Mouse (Mus musculus) heart, adult 8-10 months (tissue): ENCODE measurements around the gene Casc3. TPM values are rescaled to one million over a fixed set of nuclear protein-coding genes. Genes with fewer than 3 reads are reported as not detected.
"Not testable (repeated sequence)": the region's sequence is repeated elsewhere in the genome, so short reads cannot be mapped to it uniquely, and the experiment has no call there.

Experiments
- DNase-seq: peaks from one replicate; pipeline ENCODE4 v3.0.0; 2022; ENCODE audit warnings: low spot score
- total RNA-seq, 4 experiments: library from RNA; stranded (reverse); gene quantifications; 2 replicates each; pipeline ENCODE4 v1.2.4; 2022

The Casc3 gene
- total RNA-seq, 4 experiments from 2014 or later: 16.0 to 20.9 (median 17.8) TPM

GRCm38 (mm10) chr11:98789219-98789807 is 15.4 kb upstream of the Casc3 start:
- no peak for DNase-seq

- no peak for DNase-seq
These were observed 14.9 kb upstream of the Casc3 start for GRCm38 (mm10) chr11:98789824-98790223.

GRCm38 (mm10) chr11:98790631-98791205 is 14.0 kb upstream of the Casc3 start:
- DNase-seq: no peak

- DNase-seq: no peak
These were observed 13.3 kb upstream of the Casc3 start for GRCm38 (mm10) chr11:98791448-98791847.

GRCm38 (mm10) chr11:98792081-98792480 is 12.6 kb upstream of the Casc3 start:
- no peak for DNase-seq

- DNase-seq: peak; percentile 75
These were observed 10.2 kb upstream of the Casc3 start for GRCm38 (mm10) chr11:98794469-98795014.

DNA sequence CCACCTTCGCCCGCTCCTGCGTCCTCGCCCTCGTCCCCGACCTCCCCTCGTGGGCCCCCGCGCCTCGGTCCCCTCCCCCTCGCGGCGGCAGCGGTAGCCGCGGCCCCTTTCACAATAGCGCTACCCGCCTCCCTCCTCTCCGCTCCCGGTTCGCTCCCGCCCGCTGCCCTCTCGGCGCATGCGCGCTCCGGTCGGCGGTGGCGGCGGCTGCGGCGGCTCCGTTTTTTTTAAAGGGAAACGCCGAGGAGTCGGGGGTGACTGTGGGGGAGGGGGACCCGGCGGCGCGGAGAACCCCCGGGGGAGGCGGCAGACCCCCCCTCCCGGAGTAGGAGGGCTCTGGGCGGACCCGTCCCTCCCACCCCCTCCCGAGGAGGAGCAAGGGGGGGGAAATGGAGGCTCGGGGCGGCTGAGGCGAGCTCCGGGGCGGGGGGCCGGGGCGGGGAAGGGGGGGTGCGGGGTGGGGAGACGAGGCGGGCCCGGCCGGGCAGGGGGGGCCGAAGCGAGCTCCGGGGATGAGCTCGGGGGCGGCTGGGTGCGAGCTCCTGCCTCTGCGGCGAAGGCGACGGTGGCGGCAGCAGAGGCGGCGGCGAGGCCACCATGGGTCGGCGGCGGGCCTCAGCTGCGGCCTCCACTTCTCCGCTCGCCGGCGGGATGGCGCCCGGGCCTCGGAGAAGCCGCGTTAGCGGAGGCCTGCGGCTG is 9.5 kb upstream of the Casc3 start, which contains the start of gene Msl1:
TSS of gene Msl1 (plus strand) at position 502 of the 699 bp plus-strand sequence.
- peak; percentile 76 for DNase-seq

- no peak for DNase-seq
These were observed 8.8 kb upstream of the Casc3 start for GRCm38 (mm10) chr11:98795714-98796514.

GRCm38 (mm10) chr11:98796515-98797216 is 8.0 kb upstream of the Casc3 start:
- DNase-seq: peak; percentile 42

DNA sequence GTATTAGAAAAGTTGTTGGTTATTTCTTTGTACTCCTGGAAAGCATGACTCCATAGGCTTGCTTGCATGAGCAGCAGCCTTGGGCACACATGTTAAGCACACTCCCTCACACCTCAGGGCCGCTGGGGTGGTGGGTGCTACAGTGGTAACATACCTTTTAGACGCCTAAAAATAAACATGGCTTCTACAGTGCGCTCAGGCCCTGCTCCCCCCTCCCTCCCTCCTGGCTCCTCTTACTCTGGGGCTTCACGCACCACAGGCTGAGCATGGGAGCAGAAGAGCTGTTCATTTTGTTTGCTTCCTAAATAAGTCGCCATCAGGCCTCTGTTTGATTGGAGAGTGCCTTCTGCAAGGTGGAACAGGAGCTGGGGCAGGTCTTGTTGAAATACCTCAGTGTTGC is 7.4 kb upstream of the Casc3 start:
- no peak for DNase-seq

GRCm38 (mm10) chr11:98797909-98798308 is 6.8 kb upstream of the Casc3 start:
- DNase-seq: no peak

- DNase-seq: no peak
These were observed 3.7 kb downstream of the Casc3 start for GRCm38 (mm10) chr11:98808417-98808816.

GRCm38 (mm10) chr11:98809457-98810290 is 5.0 kb downstream of the Casc3 start:
- peak; percentile 99 for DNase-seq

GRCm38 (mm10) chr11:98810686-98811085 is 6.0 kb downstream of the Casc3 start:
- no peak for DNase-seq

DNA sequence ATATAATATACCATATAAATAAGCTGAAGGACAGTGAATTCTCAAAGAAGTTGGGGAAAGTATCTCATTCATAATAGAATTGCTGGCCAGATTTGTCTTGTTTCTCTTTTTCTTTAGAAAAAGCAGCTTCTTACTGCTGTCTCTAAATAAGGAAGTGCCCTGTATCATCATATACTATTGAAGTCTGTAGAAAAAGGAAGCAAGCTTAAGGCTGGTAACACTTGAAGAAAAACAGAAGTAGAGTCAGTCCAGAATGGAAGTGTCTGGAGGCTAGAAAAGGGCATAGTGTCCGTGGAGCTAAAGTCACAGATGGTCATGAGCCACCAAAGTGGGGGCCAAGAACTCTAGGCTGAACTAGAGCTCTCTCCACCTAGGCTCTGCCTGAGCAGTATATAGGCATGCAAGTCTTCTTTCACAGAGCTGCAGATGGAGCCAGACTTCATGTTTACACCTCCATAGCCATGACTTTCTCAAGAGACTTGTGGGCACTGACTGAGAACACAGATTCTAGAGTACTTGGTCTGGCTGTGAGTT is 12.1 kb downstream of the Casc3 start:
- no peak for DNase-seq

DNA sequence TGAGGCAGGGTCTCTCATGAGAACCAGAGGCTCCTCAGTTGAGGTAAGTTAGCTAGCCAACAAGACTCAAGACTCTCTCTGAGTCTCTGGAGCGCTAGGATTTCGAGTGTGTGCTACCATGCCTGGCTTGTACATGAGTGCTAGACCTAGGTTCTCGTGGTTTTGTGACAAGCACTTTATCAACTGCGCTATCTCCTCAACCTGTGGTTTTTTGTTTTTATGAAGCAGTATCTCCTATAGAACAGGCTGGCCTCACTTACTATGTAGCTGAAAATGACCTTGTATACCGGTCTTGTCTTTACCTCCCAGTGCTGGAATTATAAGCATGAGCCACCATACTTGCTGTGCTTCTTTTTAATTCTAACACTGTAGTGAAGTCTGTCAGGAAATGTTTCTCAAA is 16.3 kb downstream of the Casc3 start:
- DNase-seq: no peak

DNA sequence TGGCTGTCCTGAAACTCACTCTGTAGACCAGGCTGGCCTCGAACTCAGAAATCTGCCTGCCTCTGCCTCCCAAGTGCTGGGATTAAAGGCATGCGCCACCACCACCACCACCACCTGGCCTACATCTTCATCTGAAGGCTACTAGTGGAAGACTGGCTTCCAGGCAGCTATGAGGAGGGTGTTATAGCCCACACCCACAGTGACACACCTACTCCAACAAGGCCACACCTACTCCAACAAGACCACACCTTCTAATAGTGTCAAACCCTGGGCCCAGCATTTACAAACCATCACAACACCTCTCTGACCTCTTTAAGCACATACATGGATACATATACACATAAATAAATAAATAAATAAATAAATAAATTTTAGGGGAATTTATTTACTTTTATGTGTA is 21.4 kb downstream of the Casc3 start:
- DNase-seq: not testable (repeated sequence)

- no peak for DNase-seq
These were observed 23.2 kb downstream of the Casc3 start for GRCm38 (mm10) chr11:98827877-98828276.

- peak; percentile 25 for DNase-seq
These were observed 24.5 kb downstream of the Casc3 start for GRCm38 (mm10) chr11:98829091-98829775.
